Mouse (Mus musculus): ENCODE measurements at regions not wholly inside any gene's neighbourhood (a gene's known extent, or its start where the extent isn't known, plus 50 kb on each side); places are given as distances from the start of the nearest gene placed in this dataset.
A peak's percentile ranks its signal among the peaks of the same experiment; 100 is the strongest.

GRCm38 (mm10) chr14:82065173-82065572 is 2081.3 kb downstream of the Olfm4 start:
- no peak for DNase-seq

DNA sequence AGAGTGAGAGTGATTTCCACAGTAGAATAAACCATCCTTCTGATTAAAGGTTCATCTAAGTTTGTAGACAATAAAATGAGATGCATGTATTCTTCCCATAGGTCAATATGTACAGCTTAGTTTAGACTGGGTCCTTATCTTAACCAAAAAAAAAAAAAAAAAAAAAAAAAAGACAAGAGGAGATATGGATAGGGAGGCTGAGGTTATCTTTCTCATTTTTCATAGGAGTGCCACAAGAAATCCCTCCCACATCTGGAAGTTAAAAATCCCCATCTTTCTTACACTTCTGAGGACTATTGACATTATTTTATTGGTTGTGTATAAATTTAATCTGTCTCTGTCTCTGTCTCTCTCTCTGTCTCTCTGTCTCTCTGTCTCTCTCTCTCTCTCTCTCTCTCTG is 2117.8 kb downstream of the Olfm4 start:
- no peak for DNase-seq

DNA sequence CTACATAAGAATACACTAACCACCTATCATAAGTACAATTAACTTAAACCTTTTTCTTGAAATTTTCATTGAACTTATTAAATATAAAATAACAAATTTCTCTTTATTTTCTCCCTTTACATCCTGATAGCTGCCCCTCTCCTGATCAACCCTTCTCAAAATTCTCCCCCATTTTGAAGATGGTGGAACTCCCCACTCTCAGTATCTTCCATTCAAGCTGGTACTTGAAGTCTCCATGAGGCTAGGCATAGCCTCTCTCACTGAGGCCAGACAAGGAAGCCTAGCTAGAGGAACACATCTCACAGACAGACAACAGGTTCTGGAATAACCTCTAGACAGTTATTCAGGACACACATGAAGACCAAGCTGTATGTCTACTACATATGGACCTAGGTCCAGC is 2129.0 kb downstream of the Olfm4 start:
- no peak for DNase-seq

DNA sequence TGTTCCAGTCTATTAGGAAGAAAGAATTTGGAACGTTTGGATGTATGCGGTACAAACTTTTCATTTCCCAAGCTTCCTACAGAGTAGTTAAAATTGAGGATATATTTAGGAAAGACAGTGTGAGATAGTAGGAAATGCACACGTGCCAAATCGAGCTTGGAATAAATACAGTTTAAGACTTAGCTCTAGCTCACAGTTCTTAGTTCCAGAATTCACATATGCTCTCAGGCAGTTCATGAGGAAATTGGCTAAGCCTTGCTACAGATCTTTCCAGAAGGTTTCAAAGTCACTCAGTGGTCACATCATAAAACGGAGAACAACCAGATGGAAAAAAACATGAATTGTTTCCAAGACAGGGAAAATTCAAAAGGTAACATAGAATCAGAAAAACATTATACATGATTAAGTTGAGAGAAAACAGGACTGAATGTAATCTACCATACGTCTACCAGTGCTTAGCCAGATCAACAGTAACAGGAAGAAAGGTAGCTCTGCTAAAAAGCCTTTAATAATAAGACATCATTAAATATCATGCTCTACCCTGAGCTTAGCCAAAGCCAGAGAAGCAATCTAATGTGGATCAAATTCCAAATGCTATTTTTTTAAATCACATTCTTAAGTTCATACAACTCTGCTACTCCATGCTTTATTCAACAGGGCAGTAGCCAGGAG is 2165.1 kb downstream of the Olfm4 start:
- DNase-seq, result no peak

- DNase-seq, result no peak
Observed at GRCm38 (mm10) chr14:82185334-82185733, 2201.5 kb downstream of the Olfm4 start.

- no peak for DNase-seq
Observed at GRCm38 (mm10) chr14:82210402-82210801, 2226.5 kb downstream of the Olfm4 start.

- DNase-seq, result no peak
Observed at GRCm38 (mm10) chr14:82228522-82228921, 2214.8 kb upstream of the Pcdh17 start.

- no peak for DNase-seq
Observed at GRCm38 (mm10) chr14:82236238-82236637, 2207.1 kb upstream of the Pcdh17 start.

DNA sequence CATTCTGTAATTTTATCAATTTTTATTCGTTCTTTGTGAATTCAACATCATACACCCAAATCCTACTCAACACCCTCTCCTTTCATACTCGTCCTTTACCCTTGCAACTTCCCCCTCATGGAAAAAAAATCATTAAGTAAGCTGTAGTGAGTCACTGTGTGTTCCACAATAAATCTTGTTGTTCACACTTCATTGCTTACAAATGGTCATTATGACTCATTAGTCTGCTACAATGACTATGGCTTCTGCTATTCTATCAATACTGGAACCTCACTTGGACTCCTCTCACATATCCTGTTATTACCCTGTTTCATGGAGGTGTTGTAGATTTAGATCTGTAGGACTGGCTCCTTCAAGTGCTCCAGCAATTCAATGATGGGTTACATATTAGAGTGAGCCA is 2200.0 kb upstream of the Pcdh17 start:
- peak; percentile 30 for DNase-seq

GRCm38 (mm10) chr14:82244891-82245290 is 2198.5 kb upstream of the Pcdh17 start:
- DNase-seq, result no peak

All from retina, postnatal 1 day (tissue).